Mouse (Mus musculus): ENCODE results near the gene 2310022A10Rik. TPM values are rescaled to one million over a fixed set of nuclear protein-coding genes. Genes with fewer than 3 reads are reported as not detected.

Gene 2310022A10Rik
- polyA plus RNA-seq, 1 experiment from 2014 or later, result 12.3 TPM

DNA sequence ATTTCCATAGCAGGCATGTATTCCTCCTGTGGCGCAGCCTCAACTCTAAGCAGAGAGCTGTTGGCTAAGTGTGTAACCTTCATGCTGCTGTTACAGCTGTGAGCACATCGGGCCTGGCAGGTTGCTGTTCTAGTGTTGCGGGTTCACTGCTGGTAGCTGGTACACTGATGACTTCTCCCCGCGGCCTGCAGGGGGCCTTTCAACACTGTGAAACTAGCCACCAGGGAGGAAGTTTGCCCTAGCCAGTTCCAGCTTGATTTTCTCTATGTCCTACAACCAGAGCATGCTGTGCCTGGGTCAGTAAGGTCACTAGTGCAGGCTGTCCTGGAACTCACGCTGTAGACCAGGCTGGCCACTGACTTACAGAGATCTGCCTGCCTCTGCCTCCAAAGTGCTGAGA, 23.9 kb downstream of the 2310022A10Rik start:
- WGBS, result 66% methylated on average over 6 of the region's 6 CpGs
- H3K4me1 ChIP-seq (ENCODE audit: insufficient read depth, low read depth, low read length), result no peaks in the 10 kb centered on the region
- ATAC-seq, result peak; percentile 65

DNA sequence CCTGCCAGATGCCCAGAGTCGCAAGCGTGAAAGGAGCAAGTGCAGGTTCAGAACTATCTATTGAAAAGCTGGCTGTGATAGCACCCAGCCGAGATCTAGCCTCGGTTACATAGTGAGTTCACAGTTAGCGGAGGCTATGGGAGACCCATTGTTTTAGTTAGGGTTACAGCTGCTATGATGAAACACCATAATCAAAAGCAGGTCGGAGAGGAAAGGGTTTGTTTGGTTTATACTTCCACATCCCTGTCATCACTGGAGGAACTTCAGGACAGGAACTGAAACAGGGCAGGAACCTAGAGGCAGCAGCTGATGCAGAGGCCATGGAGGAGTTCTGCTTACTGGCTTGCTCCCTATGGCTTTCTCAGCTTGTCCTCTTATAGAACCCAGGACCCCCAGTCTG, 24.6 kb downstream of the 2310022A10Rik start:
- Histone ChIP-seq H3K4me1 (ENCODE audit: insufficient read depth, low read depth, low read length) (no peaks in the 10 kb centered on the region), H3K4me2 (replicated peaks; ENCODE audit: low read depth, low read length) (no peak overlapping the region), H3K36me3 (ENCODE audit: insufficient read depth, low read length) (peaks cover 12% of the 10 kb centered on the region; the same call in 1 of the 2 replicates), H3K4me3 (ENCODE audit: low read depth, low read length) (no peak overlapping the region), H3K9me3 (ENCODE audit: low read length) (no peaks in the 10 kb centered on the region), H3K9ac (replicated peaks; ENCODE audit: low read depth) (no peak overlapping the region), H3K27me3 (replicated peaks; ENCODE audit: insufficient read depth, low read length) (no peaks in the 10 kb centered on the region), H3K27ac (ENCODE audit: low read length) (no peak overlapping the region)
- DNase-seq (ENCODE audit: low spot score) (no peak), ATAC-seq (no peak)
- TF ChIP-seq CTCF (IDR thresholded peaks at IDR 0.05) (no peak), EP300 (IDR thresholded peaks at IDR 0.05) (no peak)
- 78% methylated on average over 6 of the region's 6 CpGs for WGBS

More for the DNA sequence above, 23.9 kb downstream of the 2310022A10Rik start:
- H3K27ac ChIP-seq (ENCODE audit: low read length), result no peak overlapping the region
- TF ChIP-seq EP300 (IDR thresholded peaks at IDR 0.05) (no peak), CTCF (IDR thresholded peaks at IDR 0.05) (peak; percentile 70)
- H3K9me3 ChIP-seq (ENCODE audit: low read length), result no peaks in the 10 kb centered on the region
- H3K4me2 ChIP-seq (replicated peaks; ENCODE audit: low read depth, low read length), result no peak overlapping the region
- H3K4me3 ChIP-seq (ENCODE audit: low read depth, low read length), result no peak overlapping the region
- peak; percentile 48 for DNase-seq (ENCODE audit: low spot score)
- H3K27me3 ChIP-seq (replicated peaks; ENCODE audit: insufficient read depth, low read length), result no peaks in the 10 kb centered on the region
- H3K36me3 ChIP-seq (ENCODE audit: insufficient read depth, low read length), result 0 out of 2 replicates have a peak, but pooled peaks cover 12% of the 10 kb centered on the region
- no peak overlapping the region for H3K9ac ChIP-seq (replicated peaks; ENCODE audit: low read depth)

DNA sequence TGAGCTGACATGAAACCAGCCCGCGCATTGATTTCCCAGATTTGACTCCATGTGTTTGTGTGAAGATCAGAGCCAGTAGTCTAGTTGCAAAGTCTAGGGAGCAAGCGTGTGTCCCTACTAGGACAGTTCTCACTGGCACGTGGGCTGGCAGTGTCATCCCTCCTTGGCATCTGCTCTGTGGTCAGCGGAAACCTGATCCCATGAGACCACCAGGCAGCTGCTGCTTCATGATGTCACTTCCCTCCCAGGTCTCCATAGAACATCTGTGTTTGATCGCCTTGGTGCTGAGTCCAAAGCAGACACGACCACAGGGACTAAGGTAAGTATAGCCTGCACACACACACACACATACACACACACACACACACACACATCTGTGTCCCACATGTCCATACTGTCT, 25.4 kb downstream of the 2310022A10Rik start:
- DNase-seq (ENCODE audit: low spot score) (no peak), ATAC-seq (no peak)
- Histone ChIP-seq H3K27me3 (replicated peaks; ENCODE audit: insufficient read depth, low read length) (no peaks in the 10 kb centered on the region), H3K4me2 (replicated peaks; ENCODE audit: low read depth, low read length) (no peak overlapping the region), H3K4me1 (ENCODE audit: insufficient read depth, low read depth, low read length) (no peaks in the 10 kb centered on the region), H3K36me3 (ENCODE audit: insufficient read depth, low read length) (peaks cover 12% of the 10 kb centered on the region; the same call in 1 of the 2 replicates), H3K4me3 (ENCODE audit: low read depth, low read length) (no peak overlapping the region), H3K9ac (replicated peaks; ENCODE audit: low read depth) (no peak overlapping the region), H3K27ac (ENCODE audit: low read length) (no peak overlapping the region), H3K9me3 (ENCODE audit: low read length) (no peaks in the 10 kb centered on the region)
- no peak for TF ChIP-seq EP300 (IDR thresholded peaks at IDR 0.05)
- no peak for TF ChIP-seq CTCF (IDR thresholded peaks at IDR 0.05)
- 82% methylated on average over 7 of the region's 7 CpGs for WGBS

DNA sequence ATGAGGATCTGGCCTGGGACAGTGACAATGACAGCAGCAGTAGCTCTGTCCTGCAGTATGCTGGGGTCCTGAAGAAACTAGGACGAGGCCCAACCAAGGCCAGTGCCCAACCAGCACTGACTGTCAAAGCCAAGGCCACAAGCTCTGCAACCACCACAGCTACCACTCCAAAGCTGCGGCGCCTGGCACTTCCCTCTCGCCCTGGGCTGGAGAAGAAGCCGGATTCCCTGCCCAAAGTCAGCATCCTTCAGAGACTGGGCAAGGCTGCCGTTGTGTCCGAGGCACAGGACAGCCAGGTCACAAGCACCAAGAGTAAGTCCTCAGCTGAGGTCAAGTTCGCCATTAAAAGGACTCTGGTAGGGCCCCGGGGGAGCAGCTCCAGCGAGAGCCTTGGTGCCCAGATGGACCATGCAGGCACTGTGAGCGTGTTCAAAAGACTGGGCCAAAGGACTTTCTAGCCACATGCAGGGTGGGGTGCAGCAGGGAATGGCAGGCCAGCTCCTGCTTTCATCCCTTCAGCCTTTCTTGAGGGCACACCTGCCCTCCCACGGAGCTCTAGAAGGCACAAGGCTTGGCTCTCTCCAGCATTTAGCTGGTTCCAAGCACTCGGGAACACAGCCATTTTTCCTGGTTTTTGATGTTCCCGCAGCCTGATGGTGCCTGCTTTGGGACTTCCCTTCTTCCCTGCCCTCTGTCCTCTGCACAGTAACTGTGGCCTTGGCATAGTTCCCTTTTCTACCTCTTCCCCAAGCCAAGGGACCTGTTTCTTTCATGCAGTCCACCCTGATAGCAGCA, 27.5 kb downstream of the 2310022A10Rik start:
- DNase-seq (ENCODE audit: low spot score) (no peak), ATAC-seq (no peak)
- H3K9ac ChIP-seq (replicated peaks; ENCODE audit: low read depth), result no peak overlapping the region
- no peaks in the 10 kb centered on the region for H3K27me3 ChIP-seq (replicated peaks; ENCODE audit: insufficient read depth, low read length)
- TF ChIP-seq CTCF (IDR thresholded peaks at IDR 0.05) (no peak), EP300 (IDR thresholded peaks at IDR 0.05) (no peak)
- no peak overlapping the region for H3K4me3 ChIP-seq (ENCODE audit: low read depth, low read length)
- no peak overlapping the region for H3K27ac ChIP-seq (ENCODE audit: low read length)
- 89% methylated on average over 14 of the region's 14 CpGs for WGBS
- H3K9me3 ChIP-seq (ENCODE audit: low read length), result no peaks in the 10 kb centered on the region
- H3K4me1 ChIP-seq (ENCODE audit: insufficient read depth, low read depth, low read length), result no peaks in the 10 kb centered on the region
- H3K36me3 ChIP-seq (ENCODE audit: insufficient read depth, low read length), result peaks cover 12% of the 10 kb centered on the region; the same call in 1 of the 2 replicates
- H3K4me2 ChIP-seq (replicated peaks; ENCODE audit: low read depth, low read length), result no peak overlapping the region

DNA sequence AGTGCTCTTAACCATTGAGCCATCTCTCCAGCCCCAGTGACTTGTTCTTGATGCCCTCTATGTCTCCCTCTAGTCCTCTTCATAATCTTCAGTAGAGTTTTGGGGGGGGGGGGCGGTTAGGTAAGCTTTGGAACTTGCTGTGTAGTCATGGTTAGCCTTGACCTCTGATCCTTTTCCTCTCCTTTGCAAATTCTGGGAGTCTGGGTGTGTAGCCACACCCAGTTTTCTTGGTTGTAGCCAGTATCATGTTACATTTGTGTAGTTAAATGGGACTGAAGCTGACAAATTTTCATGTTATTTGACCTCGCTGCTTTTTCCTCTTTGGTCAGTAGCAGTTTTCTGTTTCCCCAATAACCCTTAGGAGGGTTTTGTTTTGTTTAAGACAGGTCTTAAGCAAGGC, 33.8 kb downstream of the 2310022A10Rik start:
- Histone ChIP-seq H3K36me3 (ENCODE audit: insufficient read depth, low read length) (no peaks in the 10 kb centered on the region; the same call in 1 of the 2 replicates), H3K4me1 (ENCODE audit: insufficient read depth, low read depth, low read length) (no peaks in the 10 kb centered on the region), H3K4me3 (ENCODE audit: low read depth, low read length) (no peak overlapping the region), H3K4me2 (replicated peaks; ENCODE audit: low read depth, low read length) (no peak overlapping the region), H3K9ac (replicated peaks; ENCODE audit: low read depth) (no peak overlapping the region), H3K27me3 (replicated peaks; ENCODE audit: insufficient read depth, low read length) (no peaks in the 10 kb centered on the region), H3K9me3 (ENCODE audit: low read length) (no peaks in the 10 kb centered on the region), H3K27ac (ENCODE audit: low read length) (no peak overlapping the region)
- WGBS, result 65% methylated on average over 2 of the region's 2 CpGs
- TF ChIP-seq CTCF (IDR thresholded peaks at IDR 0.05) (no peak), EP300 (IDR thresholded peaks at IDR 0.05) (no peak)
- no peak for DNase-seq (ENCODE audit: low spot score)
- ATAC-seq, result no peak

DNA sequence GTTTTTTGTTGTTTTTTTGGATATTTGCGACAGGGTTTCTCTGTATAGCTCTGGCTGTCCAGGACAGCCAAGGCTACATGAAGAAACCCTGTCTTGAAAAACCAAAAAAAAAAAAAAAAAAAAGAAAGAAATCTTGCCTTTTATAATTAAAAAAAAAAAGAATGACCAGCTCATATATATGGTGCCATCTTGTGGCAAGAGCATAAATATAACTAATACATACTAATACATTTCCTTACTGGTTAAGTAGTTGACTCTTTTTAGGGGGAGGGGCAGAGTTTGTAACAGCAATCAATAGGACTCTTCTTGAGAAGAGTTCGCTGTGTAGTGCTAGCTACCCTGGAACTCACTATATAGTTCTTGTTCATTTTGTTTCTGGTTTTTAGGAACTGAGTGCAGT, 34.7 kb downstream of the 2310022A10Rik start:
- Histone ChIP-seq H3K36me3 (ENCODE audit: insufficient read depth, low read length) (no peaks in the 10 kb centered on the region; the same call in 1 of the 2 replicates), H3K4me2 (replicated peaks; ENCODE audit: low read depth, low read length) (no peak overlapping the region), H3K27ac (ENCODE audit: low read length) (no peak overlapping the region), H3K4me3 (ENCODE audit: low read depth, low read length) (no peak overlapping the region), H3K9me3 (ENCODE audit: low read length) (no peaks in the 10 kb centered on the region), H3K27me3 (replicated peaks; ENCODE audit: insufficient read depth, low read length) (no peaks in the 10 kb centered on the region), H3K4me1 (ENCODE audit: insufficient read depth, low read depth, low read length) (peaks cover 3% of the 10 kb centered on the region; the same call in 1 of the 2 replicates), H3K9ac (replicated peaks; ENCODE audit: low read depth) (no peak overlapping the region)
- TF ChIP-seq CTCF (IDR thresholded peaks at IDR 0.05) (peak; percentile 28), EP300 (IDR thresholded peaks at IDR 0.05) (no peak)
- ATAC-seq (no peak), DNase-seq (ENCODE audit: low spot score) (peak; percentile 58)
- 77% methylated on average over 2 of the region's 2 CpGs for WGBS
